Mouse (Mus musculus): ENCODE measurements around the gene Cfap73.

Gene Cfap73

GRCm38 (mm10) chr5:120586741-120587615 lies 47.1 kb downstream of the Cfap73 start:
- no peak for DNase-seq (ENCODE audit: low read depth, low spot score)

DNA sequence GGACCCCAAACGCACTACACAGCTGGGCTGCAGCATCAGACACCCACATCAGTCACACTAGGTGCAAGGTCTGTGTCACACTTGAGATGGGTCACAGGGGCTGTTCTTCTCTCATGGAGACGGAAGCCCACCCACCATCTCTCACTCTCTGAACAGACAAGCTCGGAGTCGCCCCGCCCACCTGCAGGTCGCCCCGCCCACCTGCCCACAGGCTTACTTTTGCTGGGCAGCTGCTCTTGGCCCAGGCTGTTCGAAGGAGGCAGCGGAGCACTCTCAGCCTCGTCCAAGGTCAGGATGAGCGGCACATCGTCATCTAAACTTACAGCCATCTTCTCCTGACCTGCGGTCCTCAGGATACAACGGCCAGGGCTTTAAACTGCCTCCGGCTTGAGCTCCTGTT lies 49.1 kb downstream of the Cfap73 start:
- no peak for DNase-seq (ENCODE audit: low read depth, low spot score)

DNA sequence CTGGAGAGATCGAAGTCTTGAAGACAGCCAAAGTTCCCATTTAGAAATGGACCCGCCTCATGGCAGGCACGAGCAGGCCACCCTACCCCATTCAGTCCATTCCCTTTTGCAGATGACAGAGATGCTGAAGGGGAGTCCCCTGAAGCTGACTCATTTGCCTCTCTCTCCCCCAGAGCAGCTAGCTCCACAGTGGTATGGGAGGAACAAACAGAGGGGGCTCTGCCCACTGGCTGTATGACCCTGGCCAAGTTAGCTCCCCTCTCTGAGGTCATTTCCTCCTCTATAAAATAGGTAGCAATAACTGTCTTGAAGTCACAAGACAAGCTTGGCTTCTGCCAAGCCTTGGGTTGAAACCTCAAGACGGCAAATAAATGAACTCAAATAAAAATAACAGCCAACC lies 50.5 kb downstream of the Cfap73 start:
- DNase-seq (ENCODE audit: low read depth, low spot score) = no peak

DNA sequence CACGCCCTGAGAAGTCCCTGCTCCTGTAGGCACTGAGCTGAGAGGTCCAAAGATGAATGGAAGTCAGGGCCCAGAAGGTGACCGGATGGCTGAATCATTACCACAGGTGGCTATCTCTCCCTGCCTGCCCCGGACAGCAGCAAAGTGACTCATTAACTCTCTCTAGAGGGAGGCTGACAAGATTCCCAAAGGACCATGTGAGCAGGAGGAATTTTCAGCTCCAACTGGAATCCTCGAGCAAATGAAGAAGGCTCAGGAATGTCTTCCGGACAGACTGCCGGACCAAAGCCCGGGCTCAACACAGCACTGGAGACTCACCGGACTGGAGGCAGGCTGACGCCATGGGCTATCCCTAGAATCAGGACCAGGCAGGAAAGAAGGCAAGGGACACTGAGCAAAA lies 52.0 kb downstream of the Cfap73 start:
- DNase-seq (ENCODE audit: low read depth, low spot score) = no peak

DNA sequence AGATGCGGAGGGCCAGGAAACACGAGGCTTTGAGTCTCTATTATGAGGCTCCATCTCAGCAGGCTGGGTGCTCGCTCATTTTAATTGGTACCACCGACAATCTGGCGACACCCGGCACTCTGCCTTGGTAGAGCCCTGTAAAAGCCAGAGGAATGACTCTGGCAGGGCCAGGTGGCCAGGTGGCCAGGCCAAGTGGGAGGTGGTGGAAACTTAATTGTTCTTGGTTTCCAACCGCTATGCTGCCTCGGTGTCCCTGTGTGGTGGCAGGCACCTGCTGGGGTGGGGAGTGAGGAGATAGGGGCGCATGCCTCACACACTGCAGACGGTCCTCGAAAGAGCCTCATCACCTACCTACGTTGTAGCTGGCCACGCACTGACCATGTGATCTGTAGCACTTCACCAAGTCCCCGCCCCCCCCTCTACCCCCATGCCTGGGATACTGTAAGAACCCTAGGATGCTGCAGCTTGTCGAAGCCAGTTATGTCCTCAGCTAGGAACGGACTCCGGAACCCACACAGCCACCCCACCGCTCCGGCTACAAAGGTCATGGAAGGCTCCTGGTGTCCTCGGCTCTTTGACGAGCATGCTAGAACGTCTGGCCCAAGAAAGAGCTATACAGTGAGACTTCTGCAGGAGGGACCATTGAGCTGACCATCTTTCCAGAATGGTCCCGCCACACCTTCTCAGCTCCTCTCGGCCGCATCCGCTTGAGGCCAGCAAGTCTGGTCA lies 54.0 kb downstream of the Cfap73 start:
- no peak for DNase-seq (ENCODE audit: low read depth, low spot score)

DNA sequence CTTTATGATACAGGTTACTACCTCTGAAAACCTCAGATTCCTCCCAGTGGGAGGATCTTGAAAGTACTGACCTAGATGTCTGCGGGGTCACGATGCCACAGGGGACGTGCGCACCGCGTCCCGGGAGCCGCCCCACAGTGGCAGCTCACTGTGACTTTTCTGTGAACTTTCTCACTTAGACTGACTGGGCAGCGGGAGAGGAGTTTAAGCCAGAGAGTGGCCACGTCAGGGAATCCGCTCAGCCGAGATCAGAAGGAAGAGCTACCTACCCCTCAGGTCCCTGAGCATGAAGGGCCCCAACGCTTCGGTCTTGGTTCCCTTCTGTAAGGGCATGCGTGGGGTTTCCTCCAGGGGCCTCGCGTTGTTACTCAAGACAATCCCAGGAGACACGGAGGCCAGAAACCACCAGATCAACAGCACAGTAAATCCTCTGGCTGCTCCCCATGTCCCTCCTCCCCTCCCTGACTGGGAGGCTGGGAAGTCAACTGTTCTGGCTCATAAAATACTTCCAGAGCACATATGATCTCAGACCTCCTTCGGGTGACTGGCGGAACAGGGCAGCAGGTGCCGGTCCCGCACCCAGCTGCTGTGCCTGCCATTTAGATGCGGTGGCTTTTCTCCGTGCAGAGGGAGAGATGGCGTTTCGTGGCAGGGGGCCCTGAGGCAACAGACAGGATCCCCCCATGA lies 54.7 kb downstream of the Cfap73 start:
- DNase-seq (ENCODE audit: low read depth, low spot score) = no peak

GRCm38 (mm10) chr5:120578504-120579081 lies 55.4 kb downstream of the Cfap73 start:
- no peak for DNase-seq (ENCODE audit: low read depth, low spot score)
